ENCODE assay signal across 10 mouse cellular contexts in the genomic region with DNA sequence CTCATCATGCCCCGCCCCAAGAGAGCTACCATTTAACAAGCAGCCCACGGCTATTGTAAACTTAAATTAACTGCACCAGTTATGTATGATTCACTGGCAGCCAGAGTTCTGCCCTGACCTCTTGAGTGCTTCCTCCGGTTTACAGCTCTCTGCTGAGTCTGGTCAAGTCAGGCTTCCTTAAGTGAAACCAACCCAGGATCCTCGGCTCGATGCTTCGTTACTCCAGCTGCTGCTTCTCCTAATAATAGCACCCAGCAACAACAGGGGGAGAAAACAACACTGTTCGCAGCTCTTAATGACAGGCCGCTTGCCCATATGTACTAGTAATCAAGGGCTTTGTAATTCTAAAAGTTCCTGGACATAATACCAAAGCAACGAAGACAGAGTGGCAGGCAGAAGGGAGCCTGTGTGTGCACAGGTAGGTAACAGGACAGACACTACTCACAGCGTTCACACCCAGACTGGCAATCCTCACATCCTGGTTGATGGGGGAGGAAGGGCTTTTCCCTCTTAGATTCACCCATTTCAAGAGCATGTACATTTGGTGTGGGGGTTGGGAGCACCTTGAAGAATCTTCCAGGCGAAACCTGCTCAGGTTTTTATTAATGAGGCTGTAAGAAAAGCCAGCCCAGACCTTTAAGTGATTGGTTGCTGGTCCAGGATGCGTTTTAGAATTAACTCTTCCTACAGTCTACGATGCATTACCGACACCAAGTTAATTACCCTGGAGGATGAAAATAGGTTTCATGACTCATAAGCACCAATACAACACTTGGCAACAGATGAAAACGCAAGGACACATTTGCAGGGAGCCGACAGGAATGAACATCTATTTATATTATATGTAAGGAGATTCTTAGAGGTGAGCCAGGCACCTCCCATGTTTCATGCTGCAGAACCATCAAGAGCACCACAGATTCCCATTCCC. TPM values are rescaled to one million over a fixed set of nuclear protein-coding genes. Genes with fewer than 3 reads are reported as not detected.
DNase-seq lines count a peak whose midpoint lies in the region; ATAC-seq lines count a peak whose summit lies in the region.
"Had no signal": no experiment of that assay in that cellular context is flagged by ENCODE, and none has a peak within 500 bp of the region (broad histone marks: within the 10 kb centered on the region; RNA-seq: fewer than 3 reads in every experiment).

No protein-coding gene starts in this region.

- H3K4me1 ChIP-seq in hindbrain, embryonic 14.5 days (replicated peaks; ENCODE audit: control insufficient read depth, insufficient read depth, low read length), result peaks cover 30% of the 10 kb centered on the region
- peaks cover 22% of the 10 kb centered on the region for H3K4me1 ChIP-seq in midbrain, embryonic 16.5 days (ENCODE audit: control insufficient read depth, insufficient read depth, low read length)

- H3K27ac ChIP-seq in hindbrain, embryonic 14.5 days, result peak overlapping the region; percentile 66
- H3K27ac ChIP-seq in midbrain, embryonic 16.5 days (ENCODE audit: low read length), result peak overlapping the region; percentile 56
- H3K27ac ChIP-seq: liver, embryonic 15.5 days had no signal

- DNase-seq in kidney, adult 11 months, result peak; percentile 32
- DNase-seq in kidney, adult 9 months, result no peak
- peak; percentile 73 for DNase-seq in NIH3T3 (ENCODE audit: low read depth)
- peak; percentile 38 for DNase-seq in hindbrain, embryonic 14.5 days (ENCODE audit: low spot score)
- no peak for DNase-seq in urinary bladder, postnatal 36 days (ENCODE audit: low spot score in 2 of 2)
- no peak for DNase-seq in cerebellum, adult 11 months
- no peak for DNase-seq in layer of hippocampus, postnatal 25 days (ENCODE audit: extremely low spot score in 1 of 2, low spot score in 1 of 2)

- H3K27me3 ChIP-seq in hindbrain, embryonic 14.5 days (ENCODE audit: control insufficient read depth, insufficient read depth, low read length), result peaks cover 2% of the 10 kb centered on the region; the same call in 1 of the 2 replicates
- H3K27me3 ChIP-seq in midbrain, embryonic 16.5 days (ENCODE audit: control insufficient read depth, insufficient read depth, low read depth, low read length), result no peaks in the 10 kb centered on the region

- H3K36me3 ChIP-seq in hindbrain, embryonic 14.5 days (replicated peaks; ENCODE audit: control insufficient read depth, insufficient read depth), result peaks cover 15% of the 10 kb centered on the region
- H3K36me3 ChIP-seq in midbrain, embryonic 16.5 days (ENCODE audit: control insufficient read depth, insufficient read depth, low read length), result no peaks in the 10 kb centered on the region; the same call in 1 of the 2 replicates
- H3K36me3 ChIP-seq: liver, embryonic 15.5 days had no signal

- peak overlapping the region; percentile 28; the same call in 1 of the 2 replicates for H3K9ac ChIP-seq in hindbrain, embryonic 14.5 days
- H3K9ac ChIP-seq in midbrain, embryonic 16.5 days (ENCODE audit: low read depth, low read length), result no peak overlapping the region
- H3K9ac ChIP-seq: liver, embryonic 15.5 days had no signal

- no peaks in the 10 kb centered on the region for H3K9me3 ChIP-seq in hindbrain, embryonic 14.5 days (ENCODE audit: control insufficient read depth, low read length)
- no peaks in the 10 kb centered on the region for H3K9me3 ChIP-seq in midbrain, embryonic 16.5 days (replicated peaks; ENCODE audit: control insufficient read depth, low read length, poor library complexity, severe bottlenecking)
- H3K9me3 ChIP-seq: liver, embryonic 15.5 days had no signal

- peak overlapping the region; percentile 95 for H3K4me2 ChIP-seq in hindbrain, embryonic 14.5 days (replicated peaks)
- peak overlapping the region; percentile 79 for H3K4me2 ChIP-seq in midbrain, embryonic 16.5 days (ENCODE audit: low read length)
- H3K4me2 ChIP-seq: liver, embryonic 15.5 days had no signal

- 57% methylated on average over 16 of the region's 16 CpGs for WGBS in hindbrain, embryonic 14.5 days
- WGBS in midbrain, embryonic 16.5 days, result 58% methylated on average over 16 of the region's 16 CpGs

- ATAC-seq in hindbrain, embryonic 14.5 days (ENCODE audit: low FRiP score), result no peak
- ATAC-seq in midbrain, embryonic 16.5 days, result no peak

- peak overlapping the region; percentile 99 for H3K4me3 ChIP-seq in hindbrain, embryonic 14.5 days (replicated peaks; ENCODE audit: low read length)
- peak overlapping the region; percentile 33; the same call in 1 of the 2 replicates for H3K4me3 ChIP-seq in midbrain, embryonic 16.5 days (ENCODE audit: low read depth, low read length)
- H3K4me3 ChIP-seq: erythroblast, embryonic 14.5 days; liver, embryonic 15.5 days had no signal

RNA-seq across cellular contexts. Expression of a gene that starts 5.9 kb away (rescaled TPM):
- polyA plus RNA-seq in hindbrain, embryonic 14.5 days (2014; fragmentation: Nextera tagmentation; extraction: Ambion mirVana), result 64.5 and 65.5 TPM in 2 replicates
- polyA plus RNA-seq in midbrain, embryonic 16.5 days (2015; fragmentation: Nextera tagmentation; extraction: Ambion mirVana), result 69.3 and 76.9 TPM in 2 replicates
- total RNA-seq in layer of hippocampus, postnatal 25 days (2021), result 10 to 100 TPM; 68.0 to 70.8 TPM

Comparison
In these comparisons a context has a peak if more than half of its experiments do, and no peak if none do; other contexts are left out.
1. DNase-seq: peak in kidney, adult 11 months (single experiment), NIH3T3 (single experiment) and hindbrain, embryonic 14.5 days (single experiment); none in kidney, adult 9 months (single experiment), urinary bladder, postnatal 36 days (0 of 2), cerebellum, adult 11 months (single experiment) and layer of hippocampus, postnatal 25 days (0 of 2).